Mouse (Mus musculus) E14TG2a.4 (cell line): ENCODE results near the gene Tldc2.

Source experiments
- CTCF ChIP-seq: conservative IDR thresholded peaks from 2 replicates; pipeline ENCODE4 v1.5.1; 2014; ENCODE audit warnings: low read length
- POU5F1 ChIP-seq: IDR thresholded peaks from 2 replicates; pipeline ENCODE4 v1.6.1; 2014; ENCODE audit warnings: low read length, borderline replicate concordance

GRCm38 (mm10) chr2:157057186-157057585, 29.7 kb upstream of the Tldc2 start:
- TF ChIP-seq CTCF (no peak), POU5F1 (no peak)
